Mouse (Mus musculus) liver, postnatal 0 days (tissue): ENCODE measurements around the gene Gm7271.

ENCODE experiments used
- CTCF ChIP-seq: sonication (generic); IDR thresholded peaks from 2 replicates; pipeline ENCODE4 v1.5.1; 2016; ENCODE audit warnings: antibody characterized with exemption, low read depth
- EP300 ChIP-seq: IDR thresholded peaks from 2 replicates; pipeline ENCODE4 v1.6.1; 2016; ENCODE audit warnings: antibody characterized with exemption, low read depth, mild to moderate bottlenecking

DNA sequence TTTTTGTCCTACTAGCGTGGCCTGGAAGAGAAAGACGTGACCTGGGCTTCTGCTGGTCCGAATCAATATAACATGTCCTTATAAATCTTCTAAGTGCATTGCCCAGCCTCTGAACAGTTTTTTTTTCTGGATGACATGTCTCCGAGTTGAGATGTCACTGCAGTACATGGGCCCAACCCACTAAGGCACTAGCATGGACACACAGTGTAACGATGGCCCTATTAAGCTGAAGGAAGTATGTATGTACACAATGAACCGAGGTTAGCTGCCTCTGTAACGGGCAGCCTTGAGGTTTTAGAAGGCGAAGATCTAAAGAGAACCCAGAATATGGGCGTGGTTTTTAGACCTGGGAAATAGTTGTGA is 45.8 kb downstream of the Gm7271 start:
- TF ChIP-seq CTCF, result no peak
- no peak for TF ChIP-seq EP300
